Mouse (Mus musculus): ENCODE measurements around the gene Slc2a1. TPM values are rescaled to one million over a fixed set of nuclear protein-coding genes. Genes with fewer than 3 reads are reported as not detected.

Gene Slc2a1
- total and polyA plus RNA-seq, 2 experiments from 2014 or later, result 48.8 to 119 TPM

GRCm38 (mm10) chr4:119105704-119106103, 2.8 kb upstream of the Slc2a1 start:
- WGBS, result 0% methylated on average over 18 of the region's 18 CpGs
- peak; percentile 39 for ATAC-seq

DNA sequence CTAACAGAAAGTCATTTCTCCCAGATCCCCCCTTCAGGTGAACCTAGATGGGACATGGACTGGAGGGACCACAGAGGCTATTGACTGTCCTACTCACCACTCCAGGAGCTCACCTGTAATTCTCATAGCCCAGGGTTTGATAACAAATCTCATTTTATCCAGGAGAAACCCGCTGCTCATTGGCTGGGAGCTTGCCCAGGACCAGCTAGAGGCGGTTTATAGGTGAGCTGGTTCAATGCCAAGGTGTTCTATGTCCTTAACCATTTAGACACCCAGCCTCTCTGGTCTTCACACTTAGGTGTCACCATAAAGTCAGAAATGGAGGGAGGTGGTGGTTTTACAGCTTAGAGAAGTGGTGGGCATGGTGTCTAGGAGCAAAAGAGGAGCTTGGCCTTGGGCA, 644 bp upstream of the Slc2a1 start:
- H3K4me1 ChIP-seq (ENCODE audit: insufficient read depth, low read length), result peaks cover 5% of the 10 kb centered on the region; the same call in 1 of the 2 replicates
- H3K4me2 ChIP-seq (ENCODE audit: low read depth, low read length), result peak overlapping the region; percentile 82
- DNase-seq (ENCODE audit: low spot score) (no peak), ATAC-seq (no peak)
- H3K4me3 ChIP-seq (ENCODE audit: low read length), result peak overlapping the region; percentile 48; the same call in 1 of the 2 replicates
- H3K9ac ChIP-seq (replicated peaks; ENCODE audit: low read length), result no peak overlapping the region
- no peaks in the 10 kb centered on the region for H3K27me3 ChIP-seq (ENCODE audit: insufficient read depth, low read length)
- WGBS, result 56% methylated on average over 2 of the region's 2 CpGs
- H3K9me3 ChIP-seq (ENCODE audit: low read length), result no peaks in the 10 kb centered on the region
- H3K27ac ChIP-seq, result no peak overlapping the region
- no peaks in the 10 kb centered on the region for H3K36me3 ChIP-seq (ENCODE audit: insufficient read depth, low read length)
- no peak for TF ChIP-seq CTCF (IDR thresholded peaks at IDR 0.05; ENCODE audit: low read depth)

More at GRCm38 (mm10) chr4:119105704-119106103, 2.8 kb upstream of the Slc2a1 start:
- Histone ChIP-seq H3K4me2 (ENCODE audit: low read depth, low read length) (peak overlapping the region; percentile 63), H3K4me3 (ENCODE audit: low read length) (peak overlapping the region; percentile 39), H3K36me3 (ENCODE audit: insufficient read depth, low read length) (no peaks in the 10 kb centered on the region), H3K27ac (peak overlapping the region; percentile 7; the same call in 1 of the 2 replicates), H3K27me3 (ENCODE audit: insufficient read depth, low read length) (no peaks in the 10 kb centered on the region), H3K9ac (replicated peaks; ENCODE audit: low read length) (peak overlapping the region; percentile 31; the same call in 1 of the 2 replicates), H3K9me3 (ENCODE audit: low read length) (no peaks in the 10 kb centered on the region), H3K4me1 (ENCODE audit: insufficient read depth, low read length) (peaks cover 5% of the 10 kb centered on the region; the same call in 1 of the 2 replicates)
- peak; percentile 61 for DNase-seq (ENCODE audit: low spot score)
- no peak for TF ChIP-seq CTCF (IDR thresholded peaks at IDR 0.05; ENCODE audit: low read depth)

DNA sequence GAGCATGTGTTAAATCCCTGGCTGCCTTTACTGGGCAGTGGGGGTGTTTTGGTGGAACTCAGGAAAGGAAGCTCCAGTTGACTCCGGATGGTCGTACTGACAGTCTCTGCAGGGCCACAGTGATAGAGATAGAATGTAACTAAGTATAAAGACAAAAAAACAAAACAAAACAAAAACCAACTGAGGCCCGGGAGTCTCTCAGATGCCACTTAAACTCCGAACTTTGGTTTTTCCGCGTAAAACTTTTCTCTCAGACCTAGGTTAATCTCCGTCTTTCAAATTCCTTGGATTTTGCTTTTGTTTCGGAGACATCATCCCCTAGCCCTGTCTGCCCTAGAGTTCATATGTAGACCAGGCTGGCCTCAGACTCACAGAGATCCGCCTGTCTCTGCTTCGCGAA, 1.1 kb downstream of the Slc2a1 start:
- 0 out of 2 replicates have a peak overlapping the region, but pooled peaks have one; percentile 75 for H3K27ac ChIP-seq
- no peak for ATAC-seq
- H3K9ac ChIP-seq (replicated peaks; ENCODE audit: low read length), result peak overlapping the region; percentile 46
- H3K4me1 ChIP-seq (ENCODE audit: insufficient read depth, low read length), result peaks cover 5% of the 10 kb centered on the region; the same call in 1 of the 2 replicates
- H3K4me2 ChIP-seq (ENCODE audit: low read depth, low read length), result peak overlapping the region; percentile 82
- no peak for DNase-seq (ENCODE audit: low spot score)
- no peaks in the 10 kb centered on the region for H3K9me3 ChIP-seq (ENCODE audit: low read length)
- H3K4me3 ChIP-seq (ENCODE audit: low read length), result peak overlapping the region; percentile 48
- WGBS, result 8% methylated on average over 11 of the region's 11 CpGs
- no peaks in the 10 kb centered on the region for H3K27me3 ChIP-seq (ENCODE audit: insufficient read depth, low read length)
- no peaks in the 10 kb centered on the region for H3K36me3 ChIP-seq (ENCODE audit: insufficient read depth, low read length)
- no peak for TF ChIP-seq CTCF (IDR thresholded peaks at IDR 0.05; ENCODE audit: low read depth)

- no peaks in the 10 kb centered on the region for H3K27me3 ChIP-seq (ENCODE audit: insufficient read depth, low read length)
- 36% methylated on average over 5 of the region's 5 CpGs for WGBS
- H3K4me3 ChIP-seq (ENCODE audit: low read length), result peak overlapping the region; percentile 48
- no peak overlapping the region for H3K27ac ChIP-seq
- H3K9ac ChIP-seq (replicated peaks; ENCODE audit: low read length), result 0 out of 2 replicates have a peak overlapping the region, but pooled peaks have one; percentile 13
- DNase-seq (ENCODE audit: low spot score) (no peak), ATAC-seq (no peak)
- no peaks in the 10 kb centered on the region for H3K36me3 ChIP-seq (ENCODE audit: insufficient read depth, low read length)
- no peaks in the 10 kb centered on the region for H3K9me3 ChIP-seq (ENCODE audit: low read length)
- H3K4me2 ChIP-seq (ENCODE audit: low read depth, low read length), result peak overlapping the region; percentile 82
- peaks cover 5% of the 10 kb centered on the region; the same call in 1 of the 2 replicates for H3K4me1 ChIP-seq (ENCODE audit: insufficient read depth, low read length)
- TF ChIP-seq CTCF (IDR thresholded peaks at IDR 0.05; ENCODE audit: low read depth), result no peak
Observed at GRCm38 (mm10) chr4:119110512-119110911, 2.0 kb downstream of the Slc2a1 start.

GRCm38 (mm10) chr4:119111410-119111809, 2.9 kb downstream of the Slc2a1 start:
- H3K27ac ChIP-seq, result no peak overlapping the region
- no peak for ATAC-seq
- H3K4me1 ChIP-seq (ENCODE audit: insufficient read depth, low read length), result peaks cover 5% of the 10 kb centered on the region; the same call in 1 of the 2 replicates
- H3K4me2 ChIP-seq (ENCODE audit: low read depth, low read length), result peak overlapping the region; percentile 82; the same call in 1 of the 2 replicates
- peak overlapping the region; percentile 13; the same call in 1 of the 2 replicates for H3K4me3 ChIP-seq (ENCODE audit: low read length)
- H3K9me3 ChIP-seq (ENCODE audit: low read length), result no peaks in the 10 kb centered on the region
- no peak for TF ChIP-seq CTCF (IDR thresholded peaks at IDR 0.05; ENCODE audit: low read depth)
- WGBS, result 71% methylated on average over 5 of the region's 5 CpGs
- no peak for DNase-seq (ENCODE audit: low spot score)
- no peaks in the 10 kb centered on the region for H3K27me3 ChIP-seq (ENCODE audit: insufficient read depth, low read length)
- no peak overlapping the region for H3K9ac ChIP-seq (replicated peaks; ENCODE audit: low read length)
- H3K36me3 ChIP-seq (ENCODE audit: insufficient read depth, low read length), result no peaks in the 10 kb centered on the region

- no peaks in the 10 kb centered on the region for H3K9me3 ChIP-seq (ENCODE audit: low read length)
- peak overlapping the region; percentile 82 for H3K4me2 ChIP-seq (ENCODE audit: low read depth, low read length)
- peak; percentile 36 for DNase-seq (ENCODE audit: low spot score)
- 19% methylated on average over 2 of the region's 2 CpGs for WGBS
- no peak for TF ChIP-seq CTCF (IDR thresholded peaks at IDR 0.05; ENCODE audit: low read depth)
- H3K4me3 ChIP-seq (ENCODE audit: low read length), result no peak overlapping the region
- H3K36me3 ChIP-seq (ENCODE audit: insufficient read depth, low read length), result no peaks in the 10 kb centered on the region
- peaks cover 5% of the 10 kb centered on the region; the same call in 1 of the 2 replicates for H3K4me1 ChIP-seq (ENCODE audit: insufficient read depth, low read length)
- no peak overlapping the region for H3K9ac ChIP-seq (replicated peaks; ENCODE audit: low read length)
- peak overlapping the region; percentile 11; the same call in 1 of the 2 replicates for H3K27ac ChIP-seq
- no peak for ATAC-seq
- H3K27me3 ChIP-seq (ENCODE audit: insufficient read depth, low read length), result no peaks in the 10 kb centered on the region
Observed at GRCm38 (mm10) chr4:119112256-119112885, 3.9 kb downstream of the Slc2a1 start.

All from hindbrain, postnatal 0 days (tissue).